Mouse (Mus musculus) CH12.LX (cell line): ENCODE measurements around the gene Cth. TPM values are rescaled to one million over a fixed set of nuclear protein-coding genes. Genes with fewer than 3 reads are reported as not detected.
A peak's percentile ranks its signal among the peaks of the same experiment; 100 is the strongest.

Source experiments
- DNase-seq: peaks from one replicate; pipeline ENCODE4 v3.0.0-alpha.2; 2013; ENCODE audit errors: extremely low read depth
- H3K27ac ChIP-seq: 2 replicates; pipeline ENCODE4 v1.5.1; 2012; ENCODE audit warnings: low read depth, mild to moderate bottlenecking, control low read depth, moderate library complexity; ENCODE audit not compliant: insufficient read depth
- H3K27me3 ChIP-seq: replicated peaks from 2 replicates; pipeline ENCODE3; 2012; ENCODE audit warnings: inconsistent platforms
- H3K36me3 ChIP-seq, 2 experiments: replicated peaks in 1 of 2; 2 replicates each; pipeline versions ENCODE3 to v1.6.1; 2012; ENCODE audit warnings: inconsistent platforms in 1 of 2, low read length in 1 of 2, mild to moderate bottlenecking in 1 of 2, mixed read lengths in 1 of 2, moderate library complexity in 1 of 2; ENCODE audit not compliant: control insufficient read depth in 1 of 2, insufficient read depth in 1 of 2
- H3K4me1 ChIP-seq, 2 experiments: 2 replicates each; pipeline ENCODE4 v1.6.1; 2012; ENCODE audit warnings: inconsistent platforms in 1 of 2, moderate library complexity in 1 of 2; ENCODE audit not compliant: insufficient read depth in 2 of 2, control insufficient read depth in 1 of 2
- H3K4me2 ChIP-seq: 2 replicates; pipeline ENCODE4 v1.6.1; 2012; ENCODE audit warnings: low read depth, mild to moderate bottlenecking, control low read depth; ENCODE audit not compliant: poor library complexity, insufficient read depth, severe bottlenecking
- H3K4me3 ChIP-seq, 3 experiments: fragments of 150-350 bp in 1 of 3; sonication (generic) in 1 of 3; replicated peaks in 1 of 3; 2 replicates each; pipeline versions ENCODE3 to v1.5.1; 2011 to 2012; ENCODE audit warnings: low read depth in 2 of 3, low read length in 2 of 3, mild to moderate bottlenecking in 2 of 3, moderate library complexity in 2 of 3, control low read depth in 1 of 3, improper control_type of control experiment in 1 of 3, inconsistent platforms in 1 of 3, mixed read lengths in 1 of 3; ENCODE audit not compliant: poor library complexity in 1 of 3
- H3K79me2 ChIP-seq: replicated peaks from 2 replicates; pipeline ENCODE4 v1.6.1; 2012; ENCODE audit warnings: mild to moderate bottlenecking, moderate library complexity; ENCODE audit not compliant: control insufficient read depth, poor library complexity, insufficient read depth, severe bottlenecking; ENCODE audit errors: extremely low read depth
- H3K9ac ChIP-seq: 2 replicates; pipeline ENCODE4 v1.6.1; 2012; ENCODE audit warnings: low read depth, mild to moderate bottlenecking, control low read depth, moderate library complexity; ENCODE audit not compliant: insufficient read depth
- H3K9me3 ChIP-seq: replicated peaks from 2 replicates; pipeline ENCODE3; 2012; ENCODE audit warnings: low read length, inconsistent platforms, mixed read lengths
- BHLHE40 ChIP-seq: IDR thresholded peaks from 2 replicates; pipeline ENCODE4 v1.6.1; 2011; ENCODE audit warnings: mild to moderate bottlenecking, low read depth, low read length, improper control_type of control experiment
- CTCF ChIP-seq, 2 experiments: IDR thresholded peaks in 1 of 2; conservative IDR thresholded peaks in 1 of 2; 2 replicates each; pipeline ENCODE4 v1.5.1; 2011 to 2012; ENCODE audit warnings: low read depth in 2 of 2, low read length in 2 of 2, improper control_type of control experiment in 1 of 2, inconsistent platforms in 1 of 2, mild to moderate bottlenecking in 1 of 2, moderate library complexity in 1 of 2
- E2F4 ChIP-seq: IDR thresholded peaks from 2 replicates; pipeline ENCODE4 v1.6.1; 2011; ENCODE audit warnings: low read depth, low read length, improper control_type of control experiment; ENCODE audit not compliant: insufficient replicate concordance
- GABPA ChIP-seq: IDR thresholded peaks from 2 replicates; pipeline ENCODE4 v1.6.1; 2012; ENCODE audit warnings: low read depth, low read length, improper control_type of control experiment, inconsistent platforms; ENCODE audit not compliant: insufficient replicate concordance
- HCFC1 ChIP-seq: IDR thresholded peaks from 2 replicates; pipeline ENCODE4 v1.6.1; 2012; ENCODE audit warnings: low read depth, mild to moderate bottlenecking, inconsistent platforms, low read length, improper control_type of control experiment
- KAT2A ChIP-seq: IDR thresholded peaks from 2 replicates; pipeline ENCODE4 v1.6.1; 2012; ENCODE audit warnings: low read length, improper control_type of control experiment, inconsistent platforms; ENCODE audit not compliant: insufficient replicate concordance
- MAX ChIP-seq: IDR thresholded peaks from 2 replicates; pipeline ENCODE4 v1.6.1; 2011; ENCODE audit warnings: low read length, improper control_type of control experiment
- MEF2A ChIP-seq: IDR thresholded peaks from 2 replicates; pipeline ENCODE4 v1.6.1; 2014; ENCODE audit warnings: low read depth, mild to moderate bottlenecking, inconsistent platforms, low read length, improper control_type of control experiment, borderline replicate concordance
- MYC ChIP-seq: IDR thresholded peaks from 2 replicates; pipeline ENCODE4 v1.6.1; 2011; ENCODE audit warnings: low read depth, mild to moderate bottlenecking, improper control_type of control experiment, low read length
- POLR2AphosphoS2 ChIP-seq: IDR thresholded peaks from 2 replicates; pipeline ENCODE4 v1.6.1; 2011; ENCODE audit warnings: low read depth, low read length, improper control_type of control experiment
- RAD21 ChIP-seq: IDR thresholded peaks from 2 replicates; pipeline ENCODE4 v1.6.1; 2011; ENCODE audit warnings: low read depth, mild to moderate bottlenecking, low read length, improper control_type of control experiment, moderate library complexity
- RCOR1 ChIP-seq: conservative IDR thresholded peaks from 2 replicates; pipeline ENCODE4 v1.6.1; 2012; ENCODE audit warnings: low read depth, mild to moderate bottlenecking, inconsistent platforms, low read length, improper control_type of control experiment
- SIN3A ChIP-seq: IDR thresholded peaks from 2 replicates; pipeline ENCODE4 v1.6.1; 2012; ENCODE audit warnings: low read length, improper control_type of control experiment, inconsistent platforms
- TBP ChIP-seq: conservative IDR thresholded peaks from 2 replicates; pipeline ENCODE4 v1.6.1; 2011; ENCODE audit warnings: low read depth, low read length, improper control_type of control experiment
- ZMIZ1 ChIP-seq: IDR thresholded peaks from 2 replicates; pipeline ENCODE4 v1.6.1; 2012; ENCODE audit warnings: low read depth, mild to moderate bottlenecking, inconsistent platforms, low read length, improper control_type of control experiment
- dilution Hi-C: fragments of 300-500 bp; cut with MboI; formaldehyde crosslinking; loops from 2 replicates; pipeline ENCODE4 v1.14.3; 2020; ENCODE audit warnings: low sequenced_read_pairs; ENCODE audit not compliant: extremely low pct_unique_long_range_greater_than_20kb, extremely low pct_ligation_motif_present
- in situ Hi-C: fragments of 300-500 bp; cut with MboI; formaldehyde crosslinking; loops from 3 replicates; pipeline ENCODE4 v1.14.3; 2019; ENCODE audit warnings: low sequenced_read_pairs, low pct_ligation_motif_present, low pct_unique_long_range_greater_than_20kb, mixed read lengths
- polyA plus RNA-seq: library from polyadenylated mRNA; unstranded; fragments of >175 nt; gene quantifications from 2 replicates; pipeline ENCODE4 v1.2.1, GENCODE M21; 2012; ENCODE audit warnings: low read depth; ENCODE audit not compliant: insufficient read length
- total RNA-seq, 2 experiments: library from RNA; depleted of rRNA; stranded (reverse); fragments of 300-350 nt in 1 of 2; fragments of >200 nt in 1 of 2; gene quantifications; 2 replicates each; pipeline ENCODE4 v1.2.3; 2012 to 2014

Gene Cth
- total and polyA plus RNA-seq, 3 experiments = 187 to 637 (median 370) TPM

GRCm38 (mm10) chr3:157925706-157926510 is 1.0 kb upstream of the Cth start:
- Histone ChIP-seq H3K36me3 (peaks cover 11 to 14% of the 10 kb centered on the region in 2 experiments), H3K27ac (no peak overlapping the region), H3K79me2 (peaks cover 39% of the 10 kb centered on the region), H3K27me3 (peaks cover 7% of the 10 kb centered on the region), H3K9me3 (no peaks in the 10 kb centered on the region), H3K4me3 (no peak overlapping the region), H3K9ac (no peak overlapping the region), H3K4me2 (no peak overlapping the region), H3K4me1 (peaks cover 8 to 25% of the 10 kb centered on the region in 2 experiments; a peak in 3 of 4 replicates)
- in situ Hi-C loops = loop anchor here (10.0 to 25.0 kb wide), 2 partner anchors 209 to 336 kb away; no protein-coding TSS in a partner anchor
- TF ChIP-seq RCOR1 = no peak; the same call in 1 of the 2 replicates
- TF ChIP-seq RAD21 = no peak
- no peak for TF ChIP-seq POLR2AphosphoS2
- TF ChIP-seq GABPA = no peak
- TF ChIP-seq BHLHE40 = no peak
- no peak for TF ChIP-seq MEF2A
- TF ChIP-seq E2F4 = no peak
- dilution Hi-C loops = no loop called here
- no peak for DNase-seq

GRCm38 (mm10) chr3:157923268-157923835 is 1.5 kb downstream of the Cth start:
- DNase-seq = peak; percentile 82
- Histone ChIP-seq H3K27me3 (peaks cover 6% of the 10 kb centered on the region), H3K4me2 (peak overlapping the region; percentile 92), H3K27ac (peak overlapping the region; percentile 9; the same call in 1 of the 2 replicates), H3K36me3 (peaks cover 34 to 38% of the 10 kb centered on the region in 2 experiments), H3K9ac (peak overlapping the region; percentile 54), H3K79me2 (peaks cover 63% of the 10 kb centered on the region), H3K4me3 (peak overlapping the region; percentile 61 to 83 (median 75)), H3K9me3 (no peaks in the 10 kb centered on the region), H3K4me1 (peaks cover 14 to 44% of the 10 kb centered on the region in 2 experiments; a peak in 3 of 4 replicates)
- peak; percentile 48; the same call in 1 of the 2 replicates for TF ChIP-seq HCFC1
- TF ChIP-seq TBP = 0 out of 2 replicates have a peak, but pooled peaks have one; percentile 3
- TF ChIP-seq SIN3A = 0 out of 2 replicates have a peak, but pooled peaks have one; percentile 9
- TF ChIP-seq MYC = peak; percentile 83
- TF ChIP-seq MAX = peak; percentile 55; the same call in 1 of the 2 replicates
- TF ChIP-seq E2F4 = no peak
- 0 out of 2 replicates have a peak, but pooled peaks have one; percentile 13 for TF ChIP-seq KAT2A
- no peak for TF ChIP-seq ZMIZ1
- no peak for TF ChIP-seq CTCF (conservative IDR thresholded peaks at IDR 0.05 in 1 of 2, IDR thresholded peaks at IDR 0.05 in 1 of 2; ENCODE audit: low read depth in 2 of 2, low read length in 2 of 2)
- dilution Hi-C loops = no loop called here
- in situ Hi-C loops = loop anchor here (10.0 kb wide), 1 partner anchor 211 kb away; no protein-coding TSS in a partner anchor
